Mouse (Mus musculus): Measurements from ENCODE around the gene Eno1. TPM values are rescaled to one million over a fixed set of nuclear protein-coding genes. Genes with fewer than 3 reads are reported as not detected.
A peak's percentile ranks its signal among the peaks of the same experiment; 100 is the strongest.

Gene Eno1
- polyA plus RNA-seq, 1 experiment from 2014 or later, result 1,142 TPM

- H3K27ac ChIP-seq (ENCODE audit: low read length), result no peak overlapping the region
- H3K9ac ChIP-seq (ENCODE audit: low read depth, low read length), result no peak overlapping the region
- no peak overlapping the region for H3K4me2 ChIP-seq (ENCODE audit: low read length)
- ATAC-seq, result no peak
- no peak overlapping the region for H3K4me3 ChIP-seq (ENCODE audit: low read depth, low read length)
- no peaks in the 10 kb centered on the region for H3K36me3 ChIP-seq (ENCODE audit: control insufficient read depth, insufficient read depth, low read length)
- 52% methylated on average over 10 of the region's 10 CpGs for WGBS
- H3K4me1 ChIP-seq (ENCODE audit: control insufficient read depth, insufficient read depth, low read length), result no peaks in the 10 kb centered on the region
- no peaks in the 10 kb centered on the region for H3K27me3 ChIP-seq (ENCODE audit: control insufficient read depth, insufficient read depth, low read depth, low read length)
- no peaks in the 10 kb centered on the region for H3K9me3 ChIP-seq (replicated peaks; ENCODE audit: control insufficient read depth, low read length, poor library complexity, severe bottlenecking)
These were observed 15.4 kb upstream of the Eno1 start for GRCm38 (mm10) chr4:150221017-150221640.

DNA sequence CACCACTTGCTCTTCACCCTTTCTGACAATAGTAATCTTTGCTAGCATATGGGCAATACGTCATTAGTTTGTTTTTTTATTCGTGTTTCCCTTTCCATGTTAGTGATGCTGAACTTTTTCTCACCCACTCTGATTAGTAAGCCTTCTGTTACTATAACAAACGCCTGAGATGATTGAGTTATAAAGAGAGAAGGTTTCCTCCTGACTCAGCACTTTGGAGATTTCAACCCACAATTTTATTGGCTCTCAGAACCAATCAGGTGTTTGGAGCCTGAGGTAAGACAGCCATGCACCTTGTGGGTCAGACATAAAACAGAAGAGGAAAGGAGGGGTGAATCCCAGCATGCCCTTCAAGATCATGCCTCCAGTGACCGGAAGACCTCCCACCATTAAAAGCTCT is 12.7 kb upstream of the Eno1 start:
- Histone ChIP-seq H3K4me1 (ENCODE audit: control insufficient read depth, insufficient read depth, low read length) (peaks cover 5% of the 10 kb centered on the region; the same call in 1 of the 2 replicates), H3K9me3 (replicated peaks; ENCODE audit: control insufficient read depth, low read length, poor library complexity, severe bottlenecking) (no peaks in the 10 kb centered on the region), H3K27ac (ENCODE audit: low read length) (no peak overlapping the region), H3K4me3 (ENCODE audit: low read depth, low read length) (no peak overlapping the region), H3K9ac (ENCODE audit: low read depth, low read length) (no peak overlapping the region), H3K4me2 (ENCODE audit: low read length) (no peak overlapping the region), H3K36me3 (ENCODE audit: control insufficient read depth, insufficient read depth, low read length) (no peaks in the 10 kb centered on the region), H3K27me3 (ENCODE audit: control insufficient read depth, insufficient read depth, low read depth, low read length) (no peaks in the 10 kb centered on the region)
- 92% methylated on average over 4 of the region's 4 CpGs for WGBS
- no peak for ATAC-seq

GRCm38 (mm10) chr4:150225700-150226099 is 10.8 kb upstream of the Eno1 start:
- WGBS, result 88% methylated on average over 1 of the region's 1 CpGs
- Histone ChIP-seq H3K9ac (ENCODE audit: low read depth, low read length) (no peak overlapping the region), H3K36me3 (ENCODE audit: control insufficient read depth, insufficient read depth, low read length) (no peaks in the 10 kb centered on the region), H3K27me3 (ENCODE audit: control insufficient read depth, insufficient read depth, low read depth, low read length) (no peaks in the 10 kb centered on the region), H3K9me3 (replicated peaks; ENCODE audit: control insufficient read depth, low read length, poor library complexity, severe bottlenecking) (no peaks in the 10 kb centered on the region), H3K4me1 (ENCODE audit: control insufficient read depth, insufficient read depth, low read length) (peaks cover 5% of the 10 kb centered on the region), H3K4me3 (ENCODE audit: low read depth, low read length) (no peak overlapping the region), H3K4me2 (ENCODE audit: low read length) (no peak overlapping the region), H3K27ac (ENCODE audit: low read length) (no peak overlapping the region)
- no peak for ATAC-seq

DNA sequence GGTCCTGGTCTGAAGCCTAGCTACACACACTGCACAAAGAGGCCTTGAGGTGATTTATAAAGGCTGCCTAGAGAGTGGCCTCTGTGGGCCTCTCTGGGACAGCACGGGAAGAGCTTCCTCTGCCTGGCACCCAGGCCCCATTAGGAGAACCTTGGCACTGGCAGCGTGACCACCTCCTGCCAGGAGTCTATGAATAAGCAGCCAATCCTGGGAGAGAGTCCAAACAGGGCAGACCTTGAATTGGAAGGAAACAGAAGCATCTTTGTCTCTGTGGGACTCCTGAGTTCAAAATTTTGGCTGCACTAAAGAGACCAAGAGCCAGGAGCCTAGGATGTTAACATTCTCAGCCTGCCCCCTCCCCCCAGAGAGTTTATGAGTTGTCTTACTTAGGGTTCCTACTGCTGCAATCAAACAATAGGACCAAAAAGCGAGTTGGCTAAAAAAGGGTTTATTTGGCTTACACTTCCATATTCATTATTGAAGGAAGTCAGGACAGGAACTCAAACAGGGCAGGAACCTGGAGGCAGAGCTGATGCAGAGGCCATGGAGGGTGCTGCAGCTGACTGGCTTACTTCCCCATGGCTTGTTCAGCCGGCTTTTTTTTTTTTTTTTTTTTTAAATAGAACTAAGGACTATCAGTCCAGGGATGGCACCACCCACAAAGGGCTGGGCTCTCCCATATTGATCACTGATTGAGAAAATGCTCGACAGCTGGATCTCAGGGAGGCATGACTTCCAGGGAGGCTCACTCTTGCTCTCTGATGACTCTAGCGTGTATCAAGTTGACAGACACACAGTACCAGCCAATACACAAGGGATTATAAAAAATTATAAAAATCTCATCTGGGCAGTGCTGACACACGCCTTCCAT is 9.5 kb upstream of the Eno1 start:
- 56% methylated on average over 7 of the region's 7 CpGs for WGBS
- Histone ChIP-seq H3K36me3 (ENCODE audit: control insufficient read depth, insufficient read depth, low read length) (no peaks in the 10 kb centered on the region), H3K4me1 (ENCODE audit: control insufficient read depth, insufficient read depth, low read length) (peaks cover 10% of the 10 kb centered on the region), H3K4me3 (ENCODE audit: low read depth, low read length) (no peak overlapping the region), H3K27me3 (ENCODE audit: control insufficient read depth, insufficient read depth, low read depth, low read length) (no peaks in the 10 kb centered on the region), H3K9ac (ENCODE audit: low read depth, low read length) (no peak overlapping the region), H3K9me3 (replicated peaks; ENCODE audit: control insufficient read depth, low read length, poor library complexity, severe bottlenecking) (no peaks in the 10 kb centered on the region), H3K27ac (ENCODE audit: low read length) (peak overlapping the region; percentile 31), H3K4me2 (ENCODE audit: low read length) (no peak overlapping the region)
- peak; percentile 83 for ATAC-seq

DNA sequence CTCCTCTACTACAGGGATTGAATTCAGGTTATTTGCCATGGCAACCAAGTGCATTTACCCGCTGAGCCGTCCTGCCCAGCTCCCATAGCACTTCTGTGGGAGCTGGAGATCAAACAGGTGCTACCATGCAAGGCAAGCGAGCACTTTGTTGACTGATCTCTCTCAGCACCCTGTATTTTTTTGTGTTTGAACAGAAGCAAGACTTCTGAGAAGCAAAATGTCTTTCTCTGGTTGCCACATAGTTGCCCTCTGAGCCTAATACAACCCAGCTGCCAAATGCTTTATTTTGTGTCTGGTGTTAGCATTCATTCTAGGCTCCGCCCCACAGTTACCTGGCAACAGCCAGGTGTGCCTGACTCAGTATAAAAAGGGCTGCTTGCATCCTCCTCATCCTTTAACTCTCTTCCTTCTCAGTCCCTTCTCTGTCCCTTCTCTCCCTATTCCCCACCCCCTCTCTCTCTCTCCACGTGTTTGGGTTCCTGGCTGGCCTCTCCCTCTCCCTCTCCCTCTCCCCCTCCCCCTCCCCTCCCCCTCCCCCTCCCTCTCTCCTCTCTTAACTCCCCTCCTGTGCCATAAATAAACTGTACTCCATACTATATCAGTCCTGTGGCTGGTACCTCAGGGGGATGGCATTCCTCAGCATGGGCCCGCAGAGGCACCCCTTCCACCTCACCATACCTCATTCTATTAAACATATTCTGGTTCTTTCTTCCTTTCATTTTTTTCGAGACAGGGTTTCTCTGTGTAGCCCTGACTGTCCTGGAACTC is 7.8 kb upstream of the Eno1 start:
- H3K36me3 ChIP-seq (ENCODE audit: control insufficient read depth, insufficient read depth, low read length), result no peaks in the 10 kb centered on the region
- no peak overlapping the region for H3K4me3 ChIP-seq (ENCODE audit: low read depth, low read length)
- H3K9ac ChIP-seq (ENCODE audit: low read depth, low read length), result no peak overlapping the region
- no peaks in the 10 kb centered on the region for H3K27me3 ChIP-seq (ENCODE audit: control insufficient read depth, insufficient read depth, low read depth, low read length)
- no peak for ATAC-seq
- no peak overlapping the region for H3K27ac ChIP-seq (ENCODE audit: low read length)
- no peak overlapping the region for H3K4me2 ChIP-seq (ENCODE audit: low read length)
- 40% methylated on average over 7 of the region's 7 CpGs for WGBS
- peaks cover 10% of the 10 kb centered on the region for H3K4me1 ChIP-seq (ENCODE audit: control insufficient read depth, insufficient read depth, low read length)
- H3K9me3 ChIP-seq (replicated peaks; ENCODE audit: control insufficient read depth, low read length, poor library complexity, severe bottlenecking), result no peaks in the 10 kb centered on the region

- Histone ChIP-seq H3K4me1 (ENCODE audit: control insufficient read depth, insufficient read depth, low read length) (peaks cover 10% of the 10 kb centered on the region), H3K27me3 (ENCODE audit: control insufficient read depth, insufficient read depth, low read depth, low read length) (no peaks in the 10 kb centered on the region), H3K4me3 (ENCODE audit: low read depth, low read length) (no peak overlapping the region), H3K36me3 (ENCODE audit: control insufficient read depth, insufficient read depth, low read length) (no peaks in the 10 kb centered on the region), H3K9ac (ENCODE audit: low read depth, low read length) (no peak overlapping the region), H3K9me3 (replicated peaks; ENCODE audit: control insufficient read depth, low read length, poor library complexity, severe bottlenecking) (no peaks in the 10 kb centered on the region), H3K27ac (ENCODE audit: low read length) (no peak overlapping the region), H3K4me2 (ENCODE audit: low read length) (no peak overlapping the region)
- no peak for ATAC-seq
- 47% methylated on average over 6 of the region's 15 CpGs for WGBS
These were observed 6.7 kb upstream of the Eno1 start for GRCm38 (mm10) chr4:150229747-150230390.

DNA sequence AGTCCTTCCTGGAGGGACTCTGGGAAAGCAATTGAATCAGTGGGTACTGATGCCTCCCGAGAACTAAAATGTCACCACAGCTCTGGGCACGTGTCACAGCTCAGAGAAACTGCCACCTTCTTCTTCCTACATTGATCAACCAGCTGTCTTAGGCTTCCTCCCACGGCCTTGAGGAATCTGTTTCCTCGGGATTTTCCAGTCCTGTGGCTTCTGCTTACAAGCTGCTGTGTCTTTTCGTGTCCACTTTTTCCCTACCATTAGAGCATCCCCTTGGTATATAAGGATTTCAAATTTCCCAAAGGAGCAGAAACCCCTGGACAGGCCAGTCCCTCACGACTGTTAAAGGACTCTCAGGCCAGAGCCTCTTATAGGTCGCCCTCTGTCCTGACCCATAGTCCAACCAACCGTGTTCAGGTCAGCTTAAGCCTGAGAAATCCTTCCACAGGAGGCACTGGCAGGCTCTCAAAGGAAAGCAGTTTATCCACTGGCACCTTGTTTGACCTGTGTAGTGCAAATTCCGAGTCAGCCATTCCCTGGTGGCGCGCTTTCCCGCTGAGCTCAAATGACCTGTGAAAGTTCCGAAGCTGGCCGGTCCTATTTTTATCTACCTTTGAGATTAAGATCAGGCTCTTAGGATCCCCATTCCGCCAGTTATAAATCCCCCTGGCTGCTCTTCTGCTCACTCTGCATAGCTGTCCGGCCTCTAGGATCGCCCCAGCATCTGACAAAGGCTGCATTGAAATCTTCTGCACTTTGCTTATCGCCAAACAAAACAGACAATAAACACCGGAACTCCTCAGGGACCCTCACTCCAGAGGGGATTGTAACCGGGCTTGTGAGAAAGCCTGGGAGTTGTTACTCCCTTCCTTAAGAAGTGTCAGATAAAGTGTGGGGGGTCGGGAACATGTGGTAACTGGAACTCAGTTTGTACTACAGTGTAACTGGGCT is 5.8 kb upstream of the Eno1 start:
- no peak for ATAC-seq
- 7% methylated on average over 21 of the region's 21 CpGs for WGBS
- H3K27ac ChIP-seq (ENCODE audit: low read length), result no peak overlapping the region

DNA sequence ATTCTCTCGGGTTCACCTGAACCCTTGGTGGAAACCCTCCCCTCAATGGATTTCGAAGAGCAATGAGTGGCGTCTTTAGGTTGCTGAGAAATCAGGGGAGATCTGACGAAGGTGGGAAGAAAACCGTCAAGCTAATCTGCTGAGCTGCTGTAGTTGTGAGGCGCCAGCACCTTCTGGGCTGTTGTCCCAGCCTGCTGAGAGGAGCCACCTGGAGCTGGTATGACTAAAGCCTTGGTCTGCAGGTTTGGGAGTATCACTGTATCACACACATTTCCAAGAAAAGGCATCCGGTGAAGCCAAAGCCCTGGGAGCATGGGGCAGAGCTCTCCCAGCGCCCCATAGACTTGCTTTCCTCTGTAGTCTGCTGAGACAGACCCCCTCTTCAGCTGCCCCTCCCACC is 4.7 kb upstream of the Eno1 start:
- no peak overlapping the region for H3K4me2 ChIP-seq (ENCODE audit: low read length)
- H3K27me3 ChIP-seq (ENCODE audit: control insufficient read depth, insufficient read depth, low read depth, low read length), result no peaks in the 10 kb centered on the region
- no peak overlapping the region for H3K9ac ChIP-seq (ENCODE audit: low read depth, low read length)
- H3K4me3 ChIP-seq (ENCODE audit: low read depth, low read length), result no peak overlapping the region
- no peak overlapping the region for H3K27ac ChIP-seq (ENCODE audit: low read length)
- H3K36me3 ChIP-seq (ENCODE audit: control insufficient read depth, insufficient read depth, low read length), result no peaks in the 10 kb centered on the region
- no peaks in the 10 kb centered on the region for H3K9me3 ChIP-seq (replicated peaks; ENCODE audit: control insufficient read depth, low read length, poor library complexity, severe bottlenecking)
- no peak for ATAC-seq
- WGBS, result 60% methylated on average over 8 of the region's 8 CpGs
- peaks cover 16% of the 10 kb centered on the region for H3K4me1 ChIP-seq (ENCODE audit: control insufficient read depth, insufficient read depth, low read length)

More for the DNA sequence above, 5.8 kb upstream of the Eno1 start:
- Histone ChIP-seq H3K9ac (ENCODE audit: low read depth, low read length) (no peak overlapping the region), H3K4me3 (ENCODE audit: low read depth, low read length) (no peak overlapping the region), H3K4me1 (ENCODE audit: control insufficient read depth, insufficient read depth, low read length) (peaks cover 12% of the 10 kb centered on the region), H3K9me3 (replicated peaks; ENCODE audit: control insufficient read depth, low read length, poor library complexity, severe bottlenecking) (no peaks in the 10 kb centered on the region), H3K4me2 (ENCODE audit: low read length) (no peak overlapping the region), H3K27me3 (ENCODE audit: control insufficient read depth, insufficient read depth, low read depth, low read length) (no peaks in the 10 kb centered on the region), H3K36me3 (ENCODE audit: control insufficient read depth, insufficient read depth, low read length) (no peaks in the 10 kb centered on the region)

All from midbrain, embryonic 16.5 days (tissue).